Mouse (Mus musculus) effector memory CD4-positive, alpha-beta T cell, adult 7 months (primary cell): ENCODE measurements around the gene Zfand2b. TPM values are rescaled to one million over a fixed set of nuclear protein-coding genes. Genes with fewer than 3 reads are reported as not detected.

Source experiments
- polyA plus RNA-seq: library from polyadenylated mRNA; unstranded; fragments of 100-300 nt; shearing (Covaris generic); gene quantifications from one replicate; pipeline ENCODE4 v1.2.1, GENCODE M21; 2017

Gene Zfand2b
- polyA plus RNA-seq, result 76.0 TPM

DNA sequence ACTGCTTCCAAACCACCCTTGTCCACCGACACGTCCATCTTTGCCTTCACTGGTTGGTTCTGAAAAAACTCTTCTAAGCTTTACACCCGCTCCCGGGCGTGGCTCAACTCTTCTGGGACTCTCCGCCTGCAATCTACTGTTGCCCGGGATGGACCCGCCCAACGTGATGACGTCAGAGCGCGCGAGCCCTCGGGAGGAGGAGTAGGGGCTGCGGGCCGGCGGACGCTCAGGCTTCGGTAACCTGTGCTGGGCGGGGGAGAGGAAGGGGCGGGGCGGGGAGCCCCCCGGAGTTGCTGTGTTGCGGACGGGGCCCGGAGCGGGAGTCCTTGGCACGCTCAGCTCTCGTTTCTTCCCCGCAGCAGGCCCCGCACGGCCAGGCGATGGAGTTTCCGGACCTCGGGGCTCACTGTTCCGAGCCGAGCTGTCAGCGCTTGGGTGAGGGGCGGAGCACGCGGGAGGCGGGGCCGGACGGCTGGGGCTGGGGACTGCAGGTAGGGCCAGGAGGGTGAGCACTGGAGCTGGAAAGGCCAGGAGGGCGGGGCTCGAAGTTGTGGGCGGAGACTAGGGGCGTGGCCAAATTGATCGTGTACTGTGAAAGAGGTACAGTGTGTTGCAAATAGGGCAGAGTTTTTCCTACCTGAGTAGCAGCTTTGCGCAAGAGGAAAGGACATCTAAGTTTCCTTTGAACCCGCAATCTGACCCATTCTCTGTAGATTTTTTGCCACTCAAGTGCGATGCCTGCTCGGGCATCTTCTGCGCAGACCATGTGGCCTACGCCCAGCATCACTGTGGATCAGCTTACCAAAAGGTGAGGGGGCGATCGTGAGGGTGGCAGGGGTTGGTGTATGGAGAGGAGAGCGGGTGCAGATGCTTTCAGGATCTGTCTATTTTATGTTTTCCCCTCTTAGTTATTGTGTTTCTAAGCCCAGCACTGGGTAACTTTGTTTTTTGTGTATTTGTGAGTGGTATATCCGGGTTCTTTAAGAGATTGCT is at the start of gene Zfand2b:
Gene Zfand2b, plus strand, starts transcription at position 175 of the 993 bp plus-strand sequence.

DNA sequence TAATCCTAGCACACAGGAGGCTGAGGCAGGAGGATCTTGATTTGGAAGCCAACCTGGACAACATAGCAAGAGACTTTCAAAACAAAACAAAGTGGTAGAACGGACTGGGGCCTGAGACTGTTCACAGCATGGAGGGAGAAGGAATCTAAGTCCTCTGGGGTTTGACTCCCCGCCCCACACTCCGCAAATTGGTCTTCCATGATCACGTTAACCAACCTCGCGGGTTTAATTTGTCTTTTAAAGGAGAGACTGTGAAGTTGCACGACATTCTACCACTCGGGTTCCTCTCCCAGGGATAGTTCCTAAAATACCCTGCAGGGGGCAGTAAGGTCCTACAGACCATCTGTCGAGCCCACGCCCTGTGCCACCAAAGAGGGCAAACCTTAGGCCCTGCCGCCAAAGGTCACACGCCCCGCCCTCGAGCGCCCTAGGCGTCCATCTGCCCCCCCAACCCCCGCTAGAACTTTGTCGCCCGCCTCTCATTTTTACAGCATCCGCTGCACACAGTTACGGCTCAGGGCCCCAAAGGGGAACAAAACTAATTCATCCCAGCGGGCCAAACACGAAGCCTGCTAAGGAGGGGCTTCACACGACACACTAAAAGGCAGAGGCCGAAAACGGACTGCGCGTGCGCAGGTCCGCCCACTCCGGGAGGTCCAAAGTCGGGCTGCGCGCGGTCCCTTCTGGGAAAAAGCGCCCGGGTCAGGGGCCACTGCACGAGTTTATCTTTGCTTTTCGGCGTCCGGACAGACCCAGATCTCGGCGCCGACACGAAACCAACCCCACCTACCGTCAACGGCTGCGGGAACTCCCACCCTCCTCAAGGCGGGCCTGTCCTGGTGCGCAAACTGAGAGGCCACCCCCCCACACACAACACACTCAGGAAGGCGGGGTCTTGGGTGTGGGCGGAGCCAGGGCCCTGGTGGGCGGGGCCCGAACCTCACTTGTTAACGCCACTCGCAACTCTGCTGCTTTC is 43.8 kb upstream of the Zfand2b start, which contains the start of gene Nhej1:
Gene Nhej1, minus strand, starts transcription at position 855 of the 976 bp plus-strand sequence.

DNA sequence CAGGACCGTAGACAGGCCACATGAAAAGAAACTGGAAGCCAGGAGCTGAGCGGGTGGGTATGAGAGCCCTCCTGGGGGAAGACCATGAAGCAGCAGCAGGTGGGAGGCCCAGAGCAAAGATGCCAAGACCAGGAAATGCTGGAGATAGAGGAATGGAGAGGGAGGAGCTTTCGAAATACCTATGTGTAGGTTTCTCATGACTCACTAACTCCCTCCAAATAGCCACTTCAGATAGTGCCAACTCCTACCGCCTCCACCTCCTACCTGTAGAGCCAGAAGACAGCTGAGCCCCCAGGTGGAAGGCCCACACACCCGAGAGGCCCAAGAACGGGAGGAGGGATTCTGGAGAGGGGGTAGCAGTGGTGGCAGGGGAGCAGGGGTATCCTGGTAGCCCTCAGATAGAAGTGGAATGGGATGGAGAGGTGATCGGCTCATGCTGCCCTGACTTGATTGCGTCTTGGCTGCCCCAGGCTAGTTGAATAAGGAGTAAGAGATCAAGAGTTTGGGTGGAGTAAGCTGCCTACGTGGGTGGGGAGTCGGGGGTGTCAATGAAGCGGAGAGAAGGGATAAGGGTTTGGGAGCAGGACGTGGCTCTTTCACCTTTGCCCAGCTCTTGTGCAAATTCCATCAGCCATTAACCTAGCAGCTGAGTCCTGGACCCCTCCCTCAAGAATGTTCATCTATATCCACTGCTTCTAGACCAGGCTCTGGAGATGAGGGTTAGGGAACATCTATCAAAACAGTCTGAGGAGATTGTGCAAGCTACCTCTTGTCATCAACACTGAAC is 34.8 kb upstream of the Zfand2b start, which contains the start of gene Slc23a3:
Gene Slc23a3, minus strand, starts transcription at position 470 of the 787 bp plus-strand sequence.

DNA sequence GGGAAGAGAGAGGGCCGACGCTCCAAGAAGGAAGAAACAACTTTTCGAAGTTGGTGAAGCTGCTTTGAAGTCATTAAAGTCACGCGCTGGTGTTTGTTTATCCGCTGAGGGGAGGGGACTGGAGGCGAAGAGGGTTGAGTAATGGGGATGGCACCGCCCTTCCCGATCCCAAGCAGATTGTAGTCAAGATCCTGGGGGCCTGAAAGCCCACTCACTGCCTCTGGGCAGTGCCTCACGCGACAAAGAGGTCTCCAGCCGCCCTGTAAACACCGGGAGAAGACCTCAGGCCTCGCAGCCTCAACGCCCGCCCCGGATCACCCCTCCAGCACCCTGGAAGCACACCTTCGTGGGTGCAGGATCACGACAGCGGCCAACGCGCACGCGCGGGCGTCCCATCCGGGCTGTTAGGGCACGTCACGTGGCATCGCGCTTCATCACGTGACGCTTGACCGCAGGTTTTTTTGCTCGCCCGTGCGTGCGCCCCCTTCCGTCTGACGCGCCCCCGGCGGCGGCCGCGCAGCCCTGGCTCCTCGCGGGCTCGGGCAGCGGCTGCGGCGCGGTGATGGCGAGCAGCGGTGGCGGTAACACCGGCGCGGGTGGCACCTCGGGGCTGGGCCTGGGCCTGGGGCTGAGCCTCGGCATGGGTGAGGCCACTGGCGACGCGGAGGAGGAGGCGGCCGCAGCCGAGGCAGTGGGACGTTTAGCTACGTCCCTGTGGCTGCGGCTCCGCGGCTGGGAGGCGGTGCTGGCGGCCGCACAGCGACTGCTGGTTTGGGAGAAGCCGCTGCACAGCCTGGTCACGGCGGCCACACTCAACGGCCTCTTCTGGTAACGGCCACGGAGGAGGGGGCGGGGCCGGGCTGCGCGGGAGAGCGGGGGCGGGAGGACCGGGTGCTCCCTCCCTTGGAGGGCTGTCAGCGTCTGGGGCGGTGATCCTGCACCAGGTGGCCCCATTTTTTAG is 25.9 kb upstream of the Zfand2b start, which contains the start of the genes Cnppd1 and Retreg2:
Gene Cnppd1, minus strand, starts transcription at position 411 of the 961 bp plus-strand sequence.
Gene Retreg2, plus strand, starts transcription at position 478 of the 961 bp plus-strand sequence.

DNA sequence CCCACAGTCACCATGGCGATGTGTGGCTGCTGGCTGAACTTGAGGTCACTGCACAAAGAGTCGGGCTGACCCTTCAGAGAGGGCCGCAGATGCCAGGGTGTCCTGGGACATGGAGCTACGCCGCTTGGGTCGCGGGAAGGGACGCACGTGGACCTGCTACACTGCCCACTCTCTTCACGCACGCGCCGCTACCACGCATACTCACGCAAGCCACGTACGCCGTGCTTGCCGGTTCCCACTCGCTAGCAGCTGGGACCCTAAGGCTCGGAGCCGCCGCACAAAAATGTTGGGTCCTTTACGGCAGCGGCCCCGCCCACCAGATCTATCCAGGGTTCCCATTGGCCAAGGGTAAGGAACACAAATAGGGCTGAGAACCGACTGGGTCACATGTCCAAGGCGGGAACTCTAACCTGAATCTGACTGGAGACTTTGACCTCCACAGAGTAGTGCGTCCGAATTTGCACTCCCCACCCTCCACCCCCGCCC is 11.7 kb downstream of the Zfand2b start, which contains the start of gene Abcb6:
Gene Abcb6, minus strand, starts transcription at position 288 of the 486 bp plus-strand sequence.

DNA sequence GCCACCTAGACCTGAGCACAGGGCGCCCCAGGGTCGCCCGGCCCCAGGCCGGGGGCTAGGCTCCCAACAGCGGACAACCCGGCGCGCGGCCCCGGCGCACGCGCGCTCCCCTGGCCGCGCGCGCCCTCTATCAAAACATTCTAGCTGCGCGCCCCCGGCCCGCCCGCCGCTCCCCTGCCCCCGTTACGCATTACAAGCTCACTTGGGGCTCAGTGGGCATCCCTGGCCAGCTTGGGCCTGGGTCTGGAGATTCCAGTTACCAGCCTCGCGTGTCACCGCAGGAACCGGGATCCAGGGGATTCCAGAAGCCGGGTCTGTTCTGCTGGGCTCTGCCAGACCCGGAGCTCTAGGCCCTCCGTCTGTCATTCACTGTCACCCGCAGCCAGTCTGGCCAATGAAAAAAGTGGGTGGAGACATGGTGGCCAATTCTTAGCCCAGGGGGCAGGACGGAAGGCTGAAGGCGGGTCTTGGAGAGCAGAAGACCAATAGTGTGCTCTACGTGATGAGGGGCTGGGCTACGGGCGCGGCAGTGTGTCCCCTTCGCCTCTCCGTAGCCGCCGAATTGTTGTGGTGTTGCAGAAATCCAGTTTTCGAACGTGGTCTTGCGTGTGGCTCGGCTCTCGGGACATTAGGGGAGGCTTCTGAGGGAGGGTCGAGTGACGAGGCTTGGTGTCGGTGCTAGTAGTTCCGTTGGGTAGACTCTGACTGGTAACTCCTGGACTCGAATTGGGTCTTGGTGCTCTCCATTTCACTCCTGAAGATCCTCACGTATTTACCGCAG is 23.4 kb downstream of the Zfand2b start, which contains the start of the genes Ankzf1 and Atg9a:
Gene Ankzf1, plus strand, starts transcription at position 530 of the 781 bp plus-strand sequence.
Gene Atg9a, minus strand, starts transcription at position 575 of the 781 bp plus-strand sequence.

DNA sequence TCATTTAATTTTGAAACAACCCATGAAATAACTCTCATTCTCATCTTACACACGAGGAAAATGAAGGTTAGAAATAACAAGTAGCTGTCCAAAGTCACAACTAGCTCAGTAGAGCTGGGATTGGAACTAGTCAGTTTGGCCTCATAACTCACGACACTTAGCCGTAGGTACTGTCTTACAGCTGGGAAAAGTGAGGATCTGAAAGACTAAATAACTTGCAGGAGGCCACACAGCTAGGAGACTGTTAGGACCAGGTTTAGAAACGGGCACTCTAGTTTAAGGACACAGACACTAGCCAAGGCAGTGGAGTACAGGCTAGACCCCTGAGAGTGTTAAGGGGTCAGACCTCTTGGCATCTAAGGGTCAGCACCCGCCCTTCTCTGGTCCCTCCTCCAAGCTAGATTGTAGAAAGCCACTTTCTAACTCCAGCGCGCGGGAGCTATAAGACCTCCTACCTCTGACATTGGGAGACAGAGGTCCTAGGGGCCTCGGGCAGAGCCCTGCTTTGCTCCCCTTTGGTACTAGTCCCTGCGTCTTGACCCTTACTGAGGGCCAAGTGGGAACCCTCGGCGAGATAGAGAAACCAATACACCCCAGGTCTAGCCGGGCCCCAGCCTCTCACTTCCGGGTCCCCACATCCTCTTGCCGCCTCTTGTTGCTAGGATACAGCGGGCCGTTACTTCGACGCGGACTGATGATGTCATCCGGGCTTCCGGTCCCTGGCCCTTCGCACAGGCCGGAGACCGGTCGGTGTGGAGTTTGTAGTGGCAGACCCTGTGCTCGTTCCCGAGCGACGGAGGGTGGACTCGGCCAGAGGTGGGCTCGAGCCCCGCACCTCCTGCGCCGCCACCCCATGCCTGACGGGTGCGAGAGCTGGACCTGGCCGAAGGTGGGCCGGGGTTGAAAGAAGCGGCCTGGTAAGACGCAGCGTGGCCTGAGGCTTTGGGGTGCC is 42.0 kb downstream of the Zfand2b start, which contains the start of the genes Glb1l and Stk16:
Gene Glb1l, minus strand, starts transcription at position 678 of the 952 bp plus-strand sequence.
Gene Stk16, plus strand, starts transcription at position 703 of the 952 bp plus-strand sequence.

DNA sequence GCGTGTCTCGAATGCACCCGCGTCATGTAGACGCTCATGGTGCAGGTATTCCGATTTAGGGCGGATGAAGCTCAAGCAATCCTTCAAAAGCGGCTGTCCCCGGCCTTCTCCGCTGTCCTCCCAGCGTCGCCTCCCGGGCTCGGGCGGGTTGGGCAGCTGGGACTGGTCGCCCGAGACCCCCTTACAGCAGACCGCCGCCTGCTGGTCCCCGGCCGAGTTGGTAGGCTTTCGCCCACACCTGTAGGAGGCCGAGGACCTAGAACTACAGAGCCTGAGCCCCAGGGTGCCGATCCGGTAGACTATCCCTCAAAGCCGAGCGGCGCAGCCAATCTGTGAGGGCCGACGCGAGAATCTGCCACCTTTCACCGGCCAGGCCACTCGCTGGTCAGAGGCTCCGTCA is 51.1 kb downstream of the Zfand2b start, which contains the start of gene Tuba4a:
Gene Tuba4a, minus strand, starts transcription at position 335 of the 400 bp plus-strand sequence.

Other genes starting within 250 kb of the Zfand2b start
- gene Cfap65, start 233.0 kb upstream of the Zfand2b start, polyA plus RNA-seq, result not detected
- 0.15 TPM for gene Ihh, start 217.0 kb upstream of the Zfand2b start, polyA plus RNA-seq
- gene Nhej1, start 43.4 kb upstream of the Zfand2b start, polyA plus RNA-seq, result 6.5 TPM
- gene Slc23a3, start 34.8 kb upstream of the Zfand2b start, polyA plus RNA-seq, result 0.30 TPM
- 159 TPM for gene Cnppd1, start 25.9 kb upstream of the Zfand2b start, polyA plus RNA-seq
- gene Retreg2, start 25.9 kb upstream of the Zfand2b start, polyA plus RNA-seq, result 86.1 TPM
- gene Abcb6, start 11.7 kb downstream of the Zfand2b start, polyA plus RNA-seq, result 3.3 TPM
- 19.0 TPM for gene Ankzf1, start 23.5 kb downstream of the Zfand2b start, polyA plus RNA-seq
- gene Atg9a, start 23.6 kb downstream of the Zfand2b start, polyA plus RNA-seq, result 17.3 TPM
- 7.4 TPM for gene Glb1l, start 42.2 kb downstream of the Zfand2b start, polyA plus RNA-seq
- 59.4 TPM for gene Stk16, start 42.2 kb downstream of the Zfand2b start, polyA plus RNA-seq
- 208 TPM for gene Tuba4a, start 51.2 kb downstream of the Zfand2b start, polyA plus RNA-seq
- not detected for gene A630095N17Rik, start 63.5 kb downstream of the Zfand2b start, polyA plus RNA-seq
- gene Dnajb2, start 67.8 kb downstream of the Zfand2b start, polyA plus RNA-seq, result 109 TPM
- 0.13 TPM for gene Ptprn, start 95.9 kb downstream of the Zfand2b start, polyA plus RNA-seq
- gene Resp18, start 109.8 kb downstream of the Zfand2b start, polyA plus RNA-seq, result not detected
- gene Dnpep, start 149.3 kb downstream of the Zfand2b start, polyA plus RNA-seq, result 42.9 TPM
- not detected for gene Des, start 191.7 kb downstream of the Zfand2b start, polyA plus RNA-seq
- gene Speg, start 206.7 kb downstream of the Zfand2b start, polyA plus RNA-seq, result 0.59 TPM